Mouse (Mus musculus) heart, postnatal 25 days (tissue): ENCODE results near the gene 4931414P19Rik. TPM values are rescaled to one million over a fixed set of nuclear protein-coding genes. Genes with fewer than 3 reads are reported as not detected.
"Not testable (repeated sequence)": the region's sequence is repeated elsewhere in the genome, so short reads cannot be mapped to it uniquely, and the experiment has no call there.

Experiments used
- DNase-seq: peaks from one replicate; pipeline ENCODE4 v3.0.0; 2022; ENCODE audit warnings: low spot score
- intact Hi-C: fragments of 180-260 bp; cut with DNase I; formaldehyde crosslinking; loops from one replicate; pipeline ENCODE4 v1.15.1; 2025
- total RNA-seq, 2 experiments: library from RNA; stranded (reverse); gene quantifications; 2 replicates each; pipeline ENCODE4 v1.2.3; 2021

The 4931414P19Rik gene
- total RNA-seq, 2 experiments from 2014 or later, result 3.7 to 4.0 TPM

GRCm38 (mm10) chr14:54631240-54631599 lies 25.4 kb upstream of the 4931414P19Rik start:
- no peak for DNase-seq
- intact Hi-C loops, result no loop called here

DNA sequence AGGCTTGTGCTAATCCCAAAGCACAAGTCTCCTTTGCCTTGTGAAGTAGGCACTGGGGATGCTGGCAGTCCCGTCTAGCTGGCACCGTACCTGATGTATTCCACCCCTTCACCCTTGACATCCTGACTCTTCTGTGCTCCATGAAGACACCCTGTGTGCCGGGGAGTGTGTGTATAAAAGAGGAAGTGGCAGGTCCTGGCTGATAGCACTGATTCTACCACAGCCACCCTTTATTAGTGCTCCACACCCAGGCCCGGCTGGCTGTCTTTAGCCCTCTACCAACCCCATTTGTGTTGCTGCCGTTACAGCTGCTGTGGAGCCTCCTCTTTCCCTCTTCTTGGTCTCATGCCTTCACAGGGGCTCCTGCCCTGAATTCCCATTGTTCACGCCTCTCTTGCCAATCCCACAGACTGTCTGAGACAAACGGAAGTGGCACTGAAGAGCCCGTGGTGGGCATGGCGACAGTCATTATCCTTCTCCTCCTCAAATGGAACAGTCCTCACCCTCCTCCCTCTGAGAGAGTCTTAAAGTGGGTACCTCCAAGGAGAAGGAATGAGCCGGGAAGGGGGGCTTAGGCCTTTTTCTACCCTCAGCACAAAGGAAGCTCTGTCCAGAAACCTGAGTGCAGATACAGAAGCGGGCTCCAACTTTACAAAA lies 24.9 kb upstream of the 4931414P19Rik start:
- intact Hi-C loops, result no loop called here
- no peak for DNase-seq

GRCm38 (mm10) chr14:54629797-54630196 lies 24.0 kb upstream of the 4931414P19Rik start:
- intact Hi-C loops, result no loop called here
- no peak for DNase-seq

DNA sequence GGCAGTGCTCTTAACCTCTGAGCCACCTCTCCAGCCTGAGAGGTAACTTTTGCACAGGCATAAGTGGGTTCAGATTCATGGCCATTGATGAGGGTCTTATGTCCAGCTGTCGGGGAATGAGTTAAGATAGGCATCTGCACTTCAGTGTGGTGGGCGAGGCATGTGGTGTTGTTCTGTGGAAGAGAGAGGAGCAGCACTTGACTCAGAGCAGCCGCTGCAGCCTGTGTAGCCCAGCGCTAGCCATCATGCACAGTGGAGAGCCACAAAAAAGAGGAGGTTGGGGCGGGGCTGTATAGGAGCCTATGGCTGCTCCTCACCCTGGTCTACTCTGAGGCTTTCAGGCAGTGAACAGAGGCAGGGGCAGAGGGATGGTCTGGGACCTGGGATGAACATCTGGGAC lies 22.3 kb upstream of the 4931414P19Rik start:
- intact Hi-C loops, result no loop called here
- no peak for DNase-seq

DNA sequence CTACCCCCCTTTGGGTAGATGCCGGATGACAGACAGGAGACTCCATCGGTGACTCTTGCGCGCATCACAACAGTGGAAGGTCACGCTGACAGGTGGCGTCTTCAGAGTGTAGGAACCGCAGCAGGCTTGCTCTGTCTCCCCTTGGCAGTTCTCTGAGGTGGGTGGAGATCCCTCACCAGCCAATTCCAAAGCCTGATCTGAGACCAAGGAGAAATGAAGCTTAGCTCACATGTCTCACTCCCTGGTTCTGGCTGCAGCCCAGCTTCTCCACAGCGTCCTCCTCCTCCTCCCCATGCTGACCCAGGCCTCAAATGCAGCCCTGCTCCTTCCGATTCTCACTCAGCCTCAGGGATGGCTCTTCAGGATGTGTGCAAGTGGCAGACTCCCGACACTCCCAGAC lies 19.2 kb upstream of the 4931414P19Rik start:
- no peak for DNase-seq
- intact Hi-C loops, result no loop called here

DNA sequence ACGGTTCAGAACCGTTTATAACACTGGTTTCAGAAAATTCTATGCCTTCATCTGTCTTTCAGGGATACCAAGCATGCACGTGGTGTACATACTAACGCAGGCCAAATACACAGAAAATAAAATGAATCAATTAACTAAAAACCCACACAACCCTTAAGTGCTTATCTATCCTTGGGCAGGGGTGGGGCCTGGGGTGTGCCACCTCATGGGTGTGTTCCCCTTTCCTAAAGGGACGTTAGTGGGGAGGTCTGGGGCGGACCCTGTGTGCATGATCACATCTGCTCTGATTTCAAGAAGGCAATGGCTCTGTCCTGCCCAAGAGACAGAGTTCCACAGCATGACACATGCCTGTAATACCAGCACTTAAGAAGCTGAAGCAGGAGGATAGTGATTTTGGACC lies 17.5 kb upstream of the 4931414P19Rik start:
- intact Hi-C loops, result no loop called here
- no peak for DNase-seq

- intact Hi-C loops, result no loop called here
- DNase-seq, result no peak
These were observed 15.3 kb upstream of the 4931414P19Rik start, which contains the start of gene Psmb11 for GRCm38 (mm10) chr14:54621133-54621532. TSS of gene Psmb11 (plus strand) at chr14:54621433.

- peak; percentile 77 for DNase-seq
- intact Hi-C loops, result no loop called here
These were observed 12.1 kb upstream of the 4931414P19Rik start, which contains the start of gene Psmb5 for GRCm38 (mm10) chr14:54617897-54618365. TSS of gene Psmb5 (minus strand) at chr14:54618022.

DNA sequence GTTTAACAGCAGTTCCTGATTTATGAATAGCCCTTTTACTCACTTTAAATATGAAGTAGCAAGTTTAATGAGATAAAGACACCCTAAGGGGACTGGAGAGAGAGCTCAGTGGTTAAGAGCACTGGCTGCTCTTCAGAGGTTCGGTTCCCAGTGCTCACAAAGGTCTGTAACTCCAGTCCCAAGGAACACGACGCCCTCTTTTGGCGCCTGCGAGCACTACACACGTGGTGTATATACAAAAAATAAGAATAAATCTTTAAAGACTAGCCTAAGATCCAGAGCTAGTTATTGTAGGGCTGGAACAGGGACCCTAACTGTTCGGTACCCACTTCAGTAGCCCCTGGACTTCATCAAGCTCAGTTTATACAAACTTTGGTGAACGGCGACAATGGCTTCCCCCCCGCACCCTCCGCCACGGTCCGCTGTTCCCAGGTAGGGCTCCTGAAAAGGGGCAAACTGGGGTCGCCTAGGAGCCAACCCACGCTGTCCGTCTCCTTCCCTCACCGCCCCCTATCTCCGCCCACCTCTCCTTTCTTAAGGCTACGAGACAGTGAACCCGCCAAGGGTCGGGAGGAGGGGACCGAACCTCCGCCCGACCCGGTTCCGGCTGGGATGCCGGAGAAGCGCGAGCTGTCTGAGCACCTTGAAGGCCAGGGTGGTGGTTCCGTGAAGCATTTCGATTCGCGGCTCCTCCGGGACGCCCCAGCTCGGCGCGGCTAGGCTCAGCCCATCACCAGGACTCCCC lies 11.5 kb upstream of the 4931414P19Rik start:
- intact Hi-C loops, result no loop called here
- DNase-seq, result no peak

DNA sequence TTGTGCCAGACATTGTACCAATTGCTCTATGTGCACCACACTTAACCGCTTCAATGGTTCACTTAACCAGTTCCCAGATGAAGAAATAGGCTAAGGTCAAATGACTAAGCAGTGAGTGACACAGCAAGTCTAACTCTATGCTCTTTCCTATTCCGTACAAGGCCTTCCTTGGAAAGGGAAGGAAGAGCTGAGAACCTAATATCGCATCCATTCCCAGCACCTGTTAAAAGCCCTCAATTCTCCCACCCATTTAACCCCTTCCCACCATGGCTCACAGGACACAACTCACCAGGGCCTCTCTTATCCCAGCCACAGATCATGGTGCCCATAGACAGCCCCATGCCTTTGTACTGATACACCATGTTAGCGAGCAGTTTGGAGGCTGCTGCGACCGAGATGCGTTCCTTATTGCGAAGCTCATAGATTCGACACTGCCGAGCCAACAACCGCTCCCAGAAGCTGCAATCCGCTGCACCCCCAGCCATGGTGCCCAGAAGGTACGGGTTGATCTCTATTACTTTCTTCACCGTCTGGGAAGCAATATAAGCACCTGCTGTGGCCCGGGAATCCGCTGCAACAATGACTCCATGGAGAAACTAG lies 10.5 kb upstream of the 4931414P19Rik start:
- DNase-seq, result no peak
- intact Hi-C loops, result no loop called here

- intact Hi-C loops, result not testable (repeated sequence)
These were observed 8.3 kb upstream of the 4931414P19Rik start for GRCm38 (mm10) chr14:54614130-54614529.

DNA sequence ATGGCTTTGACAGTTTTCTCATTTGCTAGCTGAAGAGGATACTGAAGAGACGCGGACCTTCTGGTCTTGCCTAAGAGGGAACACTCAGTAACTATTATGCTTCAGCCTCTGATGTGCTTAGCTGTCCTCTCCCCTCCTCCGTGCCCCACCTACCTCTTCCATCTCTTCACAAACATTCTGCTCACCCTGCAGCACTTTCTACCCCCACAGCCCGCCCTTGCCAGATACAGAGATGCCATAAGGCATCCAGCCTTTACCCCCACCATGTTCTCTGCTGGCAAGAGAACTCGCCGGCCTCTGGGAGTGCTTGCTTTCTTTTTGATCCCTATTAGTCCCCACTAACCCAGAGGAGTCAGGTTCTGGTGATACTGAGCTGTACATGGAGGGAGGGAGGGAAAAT lies 4.9 kb upstream of the 4931414P19Rik start:
- intact Hi-C loops, result no loop called here
- DNase-seq, result no peak

More at GRCm38 (mm10) chr14:54614130-54614529, 8.3 kb upstream of the 4931414P19Rik start:
- not testable (repeated sequence) for DNase-seq

DNA sequence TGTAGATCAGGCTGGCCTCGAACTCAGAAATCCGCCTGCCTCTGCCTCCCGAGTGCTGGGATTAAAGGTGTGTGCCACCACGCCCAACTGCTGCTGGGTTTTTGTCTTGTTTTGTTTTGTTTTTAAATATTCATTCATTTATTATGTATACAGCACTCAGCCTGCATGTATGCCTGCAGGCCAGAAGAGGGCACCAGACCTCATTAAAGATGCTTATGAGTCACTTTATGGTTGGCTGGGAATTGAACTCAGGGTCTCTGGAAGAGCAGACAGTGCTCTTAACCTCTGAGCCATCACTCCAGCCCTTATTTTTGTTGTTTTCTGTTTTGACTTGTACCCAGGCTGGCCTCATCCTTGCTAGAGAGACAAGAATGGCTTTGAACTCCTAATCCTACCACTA lies 4.2 kb upstream of the 4931414P19Rik start:
- DNase-seq, result no peak
- intact Hi-C loops, result no loop called here

- intact Hi-C loops, result no loop called here
- DNase-seq, result no peak
These were observed 3.5 kb upstream of the 4931414P19Rik start for GRCm38 (mm10) chr14:54609245-54609644.

GRCm38 (mm10) chr14:54607226-54607625 lies 1.4 kb upstream of the 4931414P19Rik start:
- intact Hi-C loops, result no loop called here
- no peak for DNase-seq

DNA sequence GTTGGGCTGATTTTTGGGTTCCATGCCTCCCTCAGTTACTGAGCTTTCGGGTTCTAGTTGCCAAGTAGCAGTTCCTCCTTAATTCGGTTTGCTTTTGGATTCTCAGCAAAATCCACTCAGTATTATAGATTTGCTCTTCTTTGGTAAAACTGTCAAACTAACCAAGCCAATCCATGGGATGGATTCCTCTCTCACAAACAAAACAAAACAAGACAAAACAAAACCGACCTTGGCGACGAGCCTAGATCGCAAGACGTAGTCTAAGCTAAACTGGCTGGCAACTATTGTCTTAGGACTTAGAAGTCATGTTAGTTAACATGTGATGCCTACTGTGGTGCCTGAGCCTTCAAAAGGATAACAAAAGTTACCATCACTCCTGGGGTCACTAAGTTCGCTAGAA lies 2.1 kb downstream of the 4931414P19Rik start:
- DNase-seq, result no peak
- intact Hi-C loops, result no loop called here

GRCm38 (mm10) chr14:54603038-54603654 lies 2.6 kb downstream of the 4931414P19Rik start:
- DNase-seq, result peak; percentile 96
- intact Hi-C loops, result no loop called here

DNA sequence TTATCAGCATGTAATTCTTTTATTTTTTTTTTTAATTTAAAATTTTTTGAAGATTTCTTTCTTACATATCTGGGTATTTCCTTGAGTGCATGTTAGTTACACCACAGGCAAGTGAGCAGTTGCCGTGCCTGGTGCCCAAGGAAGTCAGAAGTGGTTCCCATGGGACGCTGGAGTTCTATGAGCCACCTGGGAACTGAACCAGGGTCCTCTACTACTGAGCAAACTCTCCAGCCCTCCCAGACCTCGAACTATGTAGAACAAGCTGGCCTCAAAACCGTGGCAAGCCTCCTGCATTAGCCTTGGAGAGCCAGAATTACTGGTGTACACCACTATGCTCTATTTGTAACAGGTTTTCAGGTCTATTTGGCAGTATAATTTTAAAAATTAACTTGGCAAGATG lies 3.2 kb downstream of the 4931414P19Rik start:
- intact Hi-C loops, result no loop called here
- no peak for DNase-seq

DNA sequence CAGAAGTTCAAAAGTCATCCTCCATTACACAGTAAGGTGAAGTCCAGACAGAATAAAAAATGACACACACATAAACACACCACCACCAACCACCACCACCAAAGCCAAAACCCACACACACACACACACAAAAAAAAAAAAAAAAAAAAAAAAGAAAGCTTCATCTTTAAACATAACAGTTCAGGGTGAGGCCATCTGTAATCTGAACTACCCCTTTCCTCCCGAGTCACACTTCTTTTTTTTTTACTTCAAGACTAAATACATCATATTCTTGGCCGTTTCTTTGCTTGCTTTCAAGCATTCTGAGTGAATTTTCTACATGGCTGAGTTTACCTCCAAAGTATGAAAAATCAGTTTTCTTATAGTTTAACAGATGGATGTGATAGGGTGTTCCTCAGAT lies 4.2 kb downstream of the 4931414P19Rik start:
- intact Hi-C loops, result no loop called here
- no peak for DNase-seq

GRCm38 (mm10) chr14:54597084-54597483 lies 8.7 kb downstream of the 4931414P19Rik start:
- DNase-seq, result no peak
- intact Hi-C loops, result loop anchor here (2.0 kb wide), 1 partner anchor 14 kb away; no protein-coding TSS in a partner anchor
